Mouse (Mus musculus) limb, embryonic 14.5 days (tissue): ENCODE results near the gene Snapc5. TPM values are rescaled to one million over a fixed set of nuclear protein-coding genes. Genes with fewer than 3 reads are reported as not detected.

Source experiments
- ATAC-seq: fragments of 200-750 bp; cut with Nextera tagmentation; 2 replicates; pipeline ENCODE4 v1.8.0; 2017; ENCODE audit warnings: low read depth, moderate number of reproducible peaks, moderate TSS enrichment; ENCODE audit not compliant: low FRiP score
- DNase-seq: peaks from one replicate; pipeline ENCODE4 v3.0.0-alpha.2; 2015; ENCODE audit warnings: low spot score
- H3K27ac ChIP-seq: fragments of 300-500 bp; sonication (generic); replicated peaks from 2 replicates; pipeline ENCODE4 v1.5.1; 2014; ENCODE audit warnings: low read depth, mild to moderate bottlenecking, low read length, moderate library complexity, mixed read lengths
- H3K27me3 ChIP-seq: fragments of 300-500 bp; sonication (generic); 2 replicates; pipeline ENCODE4 v1.6.1; 2014; ENCODE audit warnings: low read length, mixed read lengths; ENCODE audit not compliant: control insufficient read depth, insufficient read depth
- H3K36me3 ChIP-seq: fragments of 300-500 bp; sonication (generic); 2 replicates; pipeline ENCODE4 v1.6.1; 2014; ENCODE audit warnings: mild to moderate bottlenecking, low read length, moderate library complexity, mixed read lengths; ENCODE audit not compliant: control insufficient read depth, insufficient read depth
- H3K4me1 ChIP-seq: fragments of 300-500 bp; sonication (generic); 2 replicates; pipeline ENCODE4 v1.6.1; 2014; ENCODE audit warnings: antibody characterized with exemption, low read length, mixed read lengths; ENCODE audit not compliant: control insufficient read depth, insufficient read depth
- H3K4me2 ChIP-seq: fragments of 300-500 bp; sonication (generic); replicated peaks from 2 replicates; pipeline ENCODE4 v1.6.1; 2014; ENCODE audit warnings: low read depth, mild to moderate bottlenecking, low read length, moderate library complexity; ENCODE audit not compliant: severe bottlenecking
- H3K4me3 ChIP-seq: fragments of 300-500 bp; sonication (generic); replicated peaks from 2 replicates; pipeline ENCODE4 v1.5.1; 2014; ENCODE audit warnings: low read length
- H3K9ac ChIP-seq: fragments of 300-500 bp; sonication (generic); 2 replicates; pipeline ENCODE4 v1.6.1; 2014; ENCODE audit warnings: mild to moderate bottlenecking, low read depth, low read length, moderate library complexity; ENCODE audit not compliant: severe bottlenecking
- H3K9me3 ChIP-seq: fragments of 300-500 bp; sonication (generic); 2 replicates; pipeline ENCODE4 v1.6.1; 2016; ENCODE audit warnings: low read length; ENCODE audit not compliant: control insufficient read depth
- POLR2A ChIP-seq: fragments of 200-500 bp; IDR thresholded peaks from 2 replicates; pipeline ENCODE4 v1.8.0; 2012; ENCODE audit warnings: inconsistent platforms, mild to moderate bottlenecking, moderate library complexity, borderline replicate concordance; ENCODE audit not compliant: insufficient read depth, insufficient read length; ENCODE audit errors: extremely low read depth
- WGBS: fragments of 180-500 bp; shearing (Covaris S2); extraction: QIAGEN DNeasy Blood & Tissue Kit; methylation state at CpG from one replicate; pipeline ENCODE4 v1.1.7; 2014; 5-methylcytosine and 5-hydroxymethylcytosine counted together
- microRNA-seq: library from miRNA; unstranded; fragments of <30 nt; microRNA quantifications from one replicate; pipeline ENCODE4, GENCODE M21; 2016
- polyA plus RNA-seq, 2 experiments: library from polyadenylated mRNA; depleted of rRNA in 1 of 2; stranded (reverse) in 1 of 2; unstranded in 1 of 2; fragments of >200 nt; fragmentation: Nextera tagmentation in 1 of 2; extraction: Ambion mirVana in 1 of 2; gene quantifications; 2 replicates each; pipeline versions ENCODE4 v1.2.1 to v1.2.3; 2012 to 2014

Gene Snapc5
- polyA plus RNA-seq, 2 experiments = 16.8 to 19.1 TPM

GRCm38 (mm10) chr9:64231674-64232073, 52.6 kb downstream of the Snapc5 start:
- Histone ChIP-seq H3K27me3 (no peaks in the 10 kb centered on the region), H3K4me3 (no peak overlapping the region), H3K9ac (no peak overlapping the region), H3K27ac (peak overlapping the region; percentile 40; the same call in 1 of the 2 replicates), H3K36me3 (0 out of 2 replicates have a peak, but pooled peaks cover 4% of the 10 kb centered on the region), H3K4me1 (peaks cover 14% of the 10 kb centered on the region), H3K4me2 (no peak overlapping the region), H3K9me3 (no peaks in the 10 kb centered on the region)
- WGBS = 80% methylated on average over 3 of the region's 3 CpGs
- no peak for DNase-seq
- no peak for TF ChIP-seq POLR2A
- ATAC-seq = no peak

- TF ChIP-seq POLR2A = no peak
- DNase-seq = no peak
- WGBS = 69% methylated on average over 9 of the region's 9 CpGs
- no peak overlapping the region for H3K9ac ChIP-seq
- ATAC-seq = peak; percentile 16; the same call in 1 of the 2 replicates
- H3K36me3 ChIP-seq = 0 out of 2 replicates have a peak, but pooled peaks cover 4% of the 10 kb centered on the region
- no peak overlapping the region for H3K4me3 ChIP-seq
- H3K4me1 ChIP-seq = peaks cover 14% of the 10 kb centered on the region
- H3K27ac ChIP-seq = peak overlapping the region; percentile 40; the same call in 1 of the 2 replicates
- H3K27me3 ChIP-seq = no peaks in the 10 kb centered on the region
- H3K9me3 ChIP-seq = no peaks in the 10 kb centered on the region
- no peak overlapping the region for H3K4me2 ChIP-seq
These were observed 53.3 kb downstream of the Snapc5 start for GRCm38 (mm10) chr9:64232257-64232957.

Small RNA genes lying within 50 kb of the gene (microRNA-seq; reads per million reads assigned to microRNA genes)
- gene Gm24106 = not detected

Other genes with a start within 250 kb of the Snapc5 start
- 23.5 and 43.1 TPM in 2 replicates for gene Smad6, start 157.2 kb upstream of the Snapc5 start, polyA plus RNA-seq (2012; rRNA removed)
- gene Smad6, start 157.2 kb upstream of the Snapc5 start, polyA plus RNA-seq (2014; fragmentation: Nextera tagmentation; extraction: Ambion mirVana) = 12.0 and 14.7 TPM in 2 replicates
- gene Lctl, start 62.1 kb upstream of the Snapc5 start, polyA plus RNA-seq (2012; rRNA removed) = 0.06 and 0.51 TPM in 2 replicates
- gene Lctl, start 62.1 kb upstream of the Snapc5 start, polyA plus RNA-seq (2014; fragmentation: Nextera tagmentation; extraction: Ambion mirVana) = not detected in 2 replicates
- 29.7 and 53.4 TPM in 2 replicates for gene Zwilch, start 6.2 kb upstream of the Snapc5 start, polyA plus RNA-seq (2012; rRNA removed)
- 16.4 and 17.3 TPM in 2 replicates for gene Zwilch, start 6.2 kb upstream of the Snapc5 start, polyA plus RNA-seq (2014; fragmentation: Nextera tagmentation; extraction: Ambion mirVana)
- 1,022 and 1,322 TPM in 2 replicates for gene Rpl4, start 5.9 kb upstream of the Snapc5 start, polyA plus RNA-seq (2012; rRNA removed)
- 1,375 and 1,385 TPM in 2 replicates for gene Rpl4, start 5.9 kb upstream of the Snapc5 start, polyA plus RNA-seq (2014; fragmentation: Nextera tagmentation; extraction: Ambion mirVana)
- 0.05 TPM in 1 of 2 replicates, not detected in the other for gene Uchl4, start 55.9 kb downstream of the Snapc5 start, polyA plus RNA-seq (2012; rRNA removed)
- gene Uchl4, start 55.9 kb downstream of the Snapc5 start, polyA plus RNA-seq (2014; fragmentation: Nextera tagmentation; extraction: Ambion mirVana) = 1.5 and 3.4 TPM in 2 replicates
- 51.3 and 58.6 TPM in 2 replicates for gene Map2k1, start 74.4 kb downstream of the Snapc5 start, polyA plus RNA-seq (2012; rRNA removed)
- gene Map2k1, start 74.4 kb downstream of the Snapc5 start, polyA plus RNA-seq (2014; fragmentation: Nextera tagmentation; extraction: Ambion mirVana) = 81.3 and 82.2 TPM in 2 replicates
- 92.7 and 124 TPM in 2 replicates for gene Tipin, start 102.3 kb downstream of the Snapc5 start, polyA plus RNA-seq (2012; rRNA removed)
- 199 TPM in 2 replicates for gene Tipin, start 102.3 kb downstream of the Snapc5 start, polyA plus RNA-seq (2014; fragmentation: Nextera tagmentation; extraction: Ambion mirVana)
- gene Dis3l, start 162.0 kb downstream of the Snapc5 start, polyA plus RNA-seq (2012; rRNA removed) = 15.8 and 19.1 TPM in 2 replicates
- gene Dis3l, start 162.0 kb downstream of the Snapc5 start, polyA plus RNA-seq (2014; fragmentation: Nextera tagmentation; extraction: Ambion mirVana) = 19.9 and 20.9 TPM in 2 replicates
- gene Megf11, start 206.4 kb downstream of the Snapc5 start, polyA plus RNA-seq (2012; rRNA removed) = 0.80 and 0.91 TPM in 2 replicates
- gene Megf11, start 206.4 kb downstream of the Snapc5 start, polyA plus RNA-seq (2014; fragmentation: Nextera tagmentation; extraction: Ambion mirVana) = 1.0 and 1.1 TPM in 2 replicates